Mouse (Mus musculus): ENCODE results near the gene Skap1.

- no peak for TF ChIP-seq CTCF (IDR thresholded peaks at IDR 0.05; ENCODE audit: borderline replicate concordance, insufficient read depth, low read depth, low read length)
- no peak for TF ChIP-seq POLR2A (IDR thresholded peaks at IDR 0.05; ENCODE audit: borderline replicate concordance, insufficient read depth, low read length)
These were observed 125.4 kb downstream of the Skap1 start for GRCm38 (mm10) chr11:96589828-96590227.
